Mouse (Mus musculus) small intestine, adult 2 months (tissue): ENCODE data around the gene Cad. TPM values are rescaled to one million over a fixed set of nuclear protein-coding genes. Genes with fewer than 3 reads are reported as not detected.

Experiments
- H3K27ac ChIP-seq: fragments of 200-500 bp; 2 replicates; pipeline ENCODE4 v1.5.1; 2012; ENCODE audit warnings: low read depth, low read length, control low read depth, inconsistent platforms; ENCODE audit not compliant: insufficient read depth
- H3K27me3 ChIP-seq: fragments of 200-500 bp; 2 replicates; pipeline ENCODE4 v1.6.1; 2012; ENCODE audit warnings: mild to moderate bottlenecking, moderate library complexity, low read length, inconsistent platforms; ENCODE audit not compliant: control insufficient read depth, insufficient read depth
- H3K36me3 ChIP-seq: fragments of 200-500 bp; 2 replicates; pipeline ENCODE4 v1.6.1; 2012; ENCODE audit warnings: mild to moderate bottlenecking, low read length, control low read depth, inconsistent platforms; ENCODE audit not compliant: control insufficient read depth, insufficient read depth
- H3K4me1 ChIP-seq: fragments of 200-500 bp; 2 replicates; pipeline ENCODE4 v1.6.1; 2012; ENCODE audit warnings: low read length, inconsistent platforms, mixed read lengths; ENCODE audit not compliant: control insufficient read depth, insufficient read depth, insufficient read length
- H3K4me3 ChIP-seq: fragments of 200-500 bp; 2 replicates; pipeline ENCODE4 v1.5.1; 2012; ENCODE audit warnings: low read depth, mild to moderate bottlenecking, control low read depth, inconsistent platforms, low read length, moderate library complexity
- CTCF ChIP-seq: fragments of 200-500 bp; IDR thresholded peaks from 2 replicates; pipeline ENCODE4 v1.5.1; 2012; ENCODE audit warnings: low read depth, mild to moderate bottlenecking, control low read depth, inconsistent platforms, low read length, moderate library complexity, mixed read lengths; ENCODE audit not compliant: insufficient replicate concordance, insufficient read length; ENCODE audit errors: extremely low read depth
- POLR2A ChIP-seq: fragments of 200-500 bp; IDR thresholded peaks from 2 replicates; pipeline ENCODE4 v1.6.1; 2012; ENCODE audit warnings: low read depth, mild to moderate bottlenecking, control low read depth, inconsistent platforms, low read length, moderate library complexity
- WGBS: fragments of 180-500 bp; shearing (Covaris S2); methylation state at CpG from one replicate; pipeline ENCODE4 v1.1.7; 2018; 5-methylcytosine and 5-hydroxymethylcytosine counted together
- polyA plus RNA-seq: library from polyadenylated mRNA; depleted of rRNA; stranded (reverse); fragments of >200 nt; gene quantifications from 2 replicates; pipeline ENCODE4 v1.2.3, GENCODE M21; 2012

Gene Cad
- polyA plus RNA-seq, 1 experiment = 15.4 TPM

DNA sequence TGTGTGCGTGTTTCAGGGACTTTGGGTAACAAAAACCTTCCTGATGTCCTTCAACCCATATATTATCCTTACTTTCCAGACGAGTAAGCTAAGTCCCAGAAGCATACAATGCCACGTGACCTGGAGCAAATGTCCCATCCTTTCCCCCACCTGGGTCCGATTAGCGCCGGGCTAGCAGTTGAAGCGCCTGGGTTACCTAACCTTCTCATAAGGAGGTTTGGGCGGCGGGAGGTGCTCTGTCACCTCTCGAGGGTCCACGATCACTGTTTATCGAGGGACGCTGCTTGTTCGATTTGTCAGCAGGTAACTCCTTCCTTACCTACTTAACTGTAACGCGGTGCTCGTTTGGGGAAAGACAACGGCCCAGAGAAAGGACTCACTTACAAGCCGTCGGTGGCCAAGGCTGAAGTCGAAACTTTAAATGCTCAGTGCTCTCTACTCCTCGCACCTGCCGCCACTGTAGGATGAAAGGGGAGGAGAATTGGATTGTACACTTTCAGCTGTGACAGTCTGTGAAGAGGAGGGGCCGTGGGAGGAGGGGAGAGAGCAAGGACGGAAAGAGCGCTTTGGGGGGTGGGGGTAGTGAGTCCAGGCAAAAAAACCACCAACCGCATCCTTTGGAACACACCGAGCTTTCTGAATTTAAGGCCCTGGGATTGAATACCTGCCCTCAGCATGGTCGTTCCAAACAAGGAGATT lies 39.7 kb downstream of the Cad start:
- Histone ChIP-seq H3K27me3 (peaks cover 58% of the 10 kb centered on the region), H3K27ac (no peak overlapping the region), H3K4me1 (peaks cover 16% of the 10 kb centered on the region), H3K4me3 (peak overlapping the region; percentile 47), H3K36me3 (no peaks in the 10 kb centered on the region)
- TF ChIP-seq CTCF = no peak
- no peak for TF ChIP-seq POLR2A
- WGBS = 2% methylated on average over 29 of the region's 29 CpGs

GRCm38 (mm10) chr5:31094799-31095691 lies 40.5 kb downstream of the Cad start:
- under 1% methylated on average over 59 of the region's 59 CpGs for WGBS
- Histone ChIP-seq H3K4me1 (peaks cover 16% of the 10 kb centered on the region), H3K4me3 (peak overlapping the region; percentile 47), H3K36me3 (no peaks in the 10 kb centered on the region), H3K27me3 (peaks cover 58% of the 10 kb centered on the region), H3K27ac (no peak overlapping the region)
- TF ChIP-seq CTCF = no peak
- no peak for TF ChIP-seq POLR2A

- H3K27ac ChIP-seq = no peak overlapping the region
- H3K4me1 ChIP-seq = peaks cover 16% of the 10 kb centered on the region
- H3K36me3 ChIP-seq = no peaks in the 10 kb centered on the region
- TF ChIP-seq POLR2A = no peak
- TF ChIP-seq CTCF = no peak
- H3K4me3 ChIP-seq = peak overlapping the region; percentile 47
- H3K27me3 ChIP-seq = peaks cover 51% of the 10 kb centered on the region
- 33% methylated on average over 11 of the region's 11 CpGs for WGBS
Observed at GRCm38 (mm10) chr5:31095711-31096480, 41.3 kb downstream of the Cad start.

- no peaks in the 10 kb centered on the region for H3K4me1 ChIP-seq
- WGBS = 76% methylated on average over 9 of the region's 9 CpGs
- no peak for TF ChIP-seq POLR2A
- no peaks in the 10 kb centered on the region for H3K36me3 ChIP-seq
- no peak within 1 kb of the TSS for H3K27ac ChIP-seq
- H3K4me3 ChIP-seq = no peak within 1 kb of the TSS
- peaks cover 6% of the 10 kb centered on the region; the same call in 1 of the 2 replicates for H3K27me3 ChIP-seq
Observed at GRCm38 (mm10) chr5:31105814-31106335, 51.3 kb downstream of the Cad start, which contains the start of gene Dnajc5g. Gene Dnajc5g (plus strand): TSS chr5:31106285.

- no peak within 1 kb of the TSS for H3K4me3 ChIP-seq
- H3K27ac ChIP-seq = no peak within 1 kb of the TSS
- no peaks in the 10 kb centered on the region for H3K36me3 ChIP-seq
- no peaks in the 10 kb centered on the region for H3K4me1 ChIP-seq
- H3K27me3 ChIP-seq = no peaks in the 10 kb centered on the region; the same call in 1 of the 2 replicates
- 90% methylated on average over 18 of the region's 18 CpGs for WGBS
- TF ChIP-seq CTCF = no peak
- TF ChIP-seq POLR2A = no peak
Observed at GRCm38 (mm10) chr5:31108000-31108490, 53.5 kb downstream of the Cad start, which contains the start of gene Slc30a3. Gene Slc30a3 (minus strand): TSS chr5:31108237.

GRCm38 (mm10) chr5:31110781-31111180 lies 56.2 kb downstream of the Cad start:
- WGBS = 25% methylated on average over 7 of the region's 7 CpGs
- no peak overlapping the region for H3K27ac ChIP-seq
- H3K4me1 ChIP-seq = no peaks in the 10 kb centered on the region
- TF ChIP-seq POLR2A (no peak), CTCF (no peak)
- no peaks in the 10 kb centered on the region for H3K36me3 ChIP-seq
- H3K27me3 ChIP-seq = no peaks in the 10 kb centered on the region
- no peak overlapping the region for H3K4me3 ChIP-seq
